Mouse (Mus musculus): Measurements from ENCODE around the gene Medag. TPM values are rescaled to one million over a fixed set of nuclear protein-coding genes. Genes with fewer than 3 reads are reported as not detected.

Medag gene
- total RNA-seq, 1 experiment: not detected

DNA sequence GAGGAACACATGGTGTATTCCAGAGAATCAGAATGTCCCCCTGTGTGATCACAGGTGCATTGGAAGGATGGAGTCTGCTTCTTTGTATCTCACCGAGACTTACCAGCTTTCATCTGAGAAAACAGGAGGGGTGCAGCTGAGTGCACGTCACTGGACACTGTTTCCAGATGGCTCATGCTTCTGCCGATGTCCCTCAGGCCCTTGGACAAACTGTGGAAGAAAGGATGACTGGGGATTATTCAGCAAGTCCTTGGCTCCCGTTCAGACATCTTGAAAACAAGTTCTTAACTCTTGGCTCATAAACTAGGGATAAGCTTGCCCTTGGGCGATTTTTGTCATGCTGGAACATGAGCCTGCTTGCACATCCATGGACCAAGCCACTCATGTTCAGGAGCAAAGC, 8.2 kb upstream of the Medag start:
- no peak for DNase-seq (ENCODE audit: low read depth, low spot score)
- Histone ChIP-seq H3K9me3 (ENCODE audit: control insufficient read depth, insufficient read depth, low read depth, low read length) (no peaks in the 10 kb centered on the region), H3K4me3 (ENCODE audit: insufficient read depth in 1 of 2, low read depth in 1 of 2, low read length in 2 of 2, poor library complexity in 1 of 2, severe bottlenecking in 1 of 2) (no peak overlapping the region), H3K36me3 (ENCODE audit: control insufficient read depth, insufficient read depth, low read length, poor library complexity, severe bottlenecking) (no peaks in the 10 kb centered on the region), H3K4me1 (ENCODE audit: control insufficient read depth in 2 of 2, insufficient read depth in 2 of 2, low read length in 2 of 2, poor library complexity in 1 of 2) (no peaks in the 10 kb centered on the region; a peak in 1 of 4 replicates), H3K27ac (ENCODE audit: insufficient read depth, low read depth, low read length, poor library complexity, severe bottlenecking) (no peak overlapping the region), H3K9ac (ENCODE audit: insufficient read depth, low read depth, low read length, poor library complexity, severe bottlenecking) (no peak overlapping the region)
- TF ChIP-seq ZC3H11A (IDR thresholded peaks at IDR 0.05; ENCODE audit: borderline replicate concordance, low read depth, low read length) (no peak), HCFC1 (IDR thresholded peaks at IDR 0.05; ENCODE audit: borderline replicate concordance, insufficient read depth, low read length) (no peak), MAFK (IDR thresholded peaks at IDR 0.05; ENCODE audit: insufficient read depth, low read depth, low read length) (no peak), ZNF384 (IDR thresholded peaks at IDR 0.05; ENCODE audit: low read depth, low read length) (no peak), CHD2 (IDR thresholded peaks at IDR 0.05; ENCODE audit: low read depth, low read length) (no peak)
- in situ Hi-C loops (cut with MboI; ENCODE audit: low sequenced_read_pairs in 2 of 2, unreplicated experiment in 2 of 2): no loop called here

DNA sequence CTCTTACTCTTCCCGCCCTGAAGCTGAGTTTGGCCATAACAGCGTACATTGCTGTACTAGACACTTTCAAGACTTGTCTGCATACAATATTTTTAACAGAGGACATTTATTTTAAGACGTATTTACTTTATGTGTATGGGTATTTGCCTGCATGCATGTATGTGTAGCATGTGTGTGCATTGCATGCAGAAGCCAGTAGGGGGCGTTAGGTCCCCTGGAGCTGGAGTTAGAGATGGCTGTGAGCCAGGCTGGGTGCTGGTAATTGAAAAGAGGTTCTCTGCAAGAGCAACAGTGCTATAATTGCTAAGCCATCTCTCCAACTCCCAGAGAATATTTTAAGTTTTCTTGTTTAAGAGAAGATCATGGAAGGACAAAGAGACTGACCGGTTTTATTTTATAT, 6.8 kb upstream of the Medag start:
- Histone ChIP-seq H3K27ac (ENCODE audit: insufficient read depth, low read depth, low read length, poor library complexity, severe bottlenecking) (no peak overlapping the region), H3K36me3 (ENCODE audit: control insufficient read depth, insufficient read depth, low read length, poor library complexity, severe bottlenecking) (no peaks in the 10 kb centered on the region), H3K9me3 (ENCODE audit: control insufficient read depth, insufficient read depth, low read depth, low read length) (no peaks in the 10 kb centered on the region), H3K9ac (ENCODE audit: insufficient read depth, low read depth, low read length, poor library complexity, severe bottlenecking) (no peak overlapping the region), H3K4me3 (ENCODE audit: insufficient read depth in 1 of 2, low read depth in 1 of 2, low read length in 2 of 2, poor library complexity in 1 of 2, severe bottlenecking in 1 of 2) (no peak overlapping the region), H3K4me1 (ENCODE audit: control insufficient read depth in 2 of 2, insufficient read depth in 2 of 2, low read length in 2 of 2, poor library complexity in 1 of 2) (no peaks in the 10 kb centered on the region; a peak in 1 of 4 replicates)
- DNase-seq (ENCODE audit: low read depth, low spot score): no peak
- in situ Hi-C loops (cut with MboI; ENCODE audit: low sequenced_read_pairs in 2 of 2, unreplicated experiment in 2 of 2): no loop called here
- TF ChIP-seq HCFC1 (IDR thresholded peaks at IDR 0.05; ENCODE audit: borderline replicate concordance, insufficient read depth, low read length) (no peak), MAFK (IDR thresholded peaks at IDR 0.05; ENCODE audit: insufficient read depth, low read depth, low read length) (no peak), ZNF384 (IDR thresholded peaks at IDR 0.05; ENCODE audit: low read depth, low read length) (no peak), CHD2 (IDR thresholded peaks at IDR 0.05; ENCODE audit: low read depth, low read length) (no peak), ZC3H11A (IDR thresholded peaks at IDR 0.05; ENCODE audit: borderline replicate concordance, low read depth, low read length) (no peak)

- Histone ChIP-seq H3K9me3 (ENCODE audit: control insufficient read depth, insufficient read depth, low read depth, low read length) (no peaks in the 10 kb centered on the region), H3K36me3 (ENCODE audit: control insufficient read depth, insufficient read depth, low read length, poor library complexity, severe bottlenecking) (no peaks in the 10 kb centered on the region), H3K9ac (ENCODE audit: insufficient read depth, low read depth, low read length, poor library complexity, severe bottlenecking) (no peak overlapping the region), H3K4me3 (ENCODE audit: insufficient read depth in 1 of 2, low read depth in 1 of 2, low read length in 2 of 2, poor library complexity in 1 of 2, severe bottlenecking in 1 of 2) (no peak overlapping the region), H3K4me1 (ENCODE audit: control insufficient read depth in 2 of 2, insufficient read depth in 2 of 2, low read length in 2 of 2, poor library complexity in 1 of 2) (no peaks in the 10 kb centered on the region; a peak in 1 of 4 replicates), H3K27ac (ENCODE audit: insufficient read depth, low read depth, low read length, poor library complexity, severe bottlenecking) (no peak overlapping the region)
- in situ Hi-C loops (cut with MboI; ENCODE audit: low sequenced_read_pairs in 2 of 2, unreplicated experiment in 2 of 2): no loop called here
- no peak for DNase-seq (ENCODE audit: low read depth, low spot score)
- no peak for TF ChIP-seq ZNF384 (IDR thresholded peaks at IDR 0.05; ENCODE audit: low read depth, low read length)
Measured at GRCm38 (mm10) chr5:149406791-149407276, 4.7 kb upstream of the Medag start.

DNA sequence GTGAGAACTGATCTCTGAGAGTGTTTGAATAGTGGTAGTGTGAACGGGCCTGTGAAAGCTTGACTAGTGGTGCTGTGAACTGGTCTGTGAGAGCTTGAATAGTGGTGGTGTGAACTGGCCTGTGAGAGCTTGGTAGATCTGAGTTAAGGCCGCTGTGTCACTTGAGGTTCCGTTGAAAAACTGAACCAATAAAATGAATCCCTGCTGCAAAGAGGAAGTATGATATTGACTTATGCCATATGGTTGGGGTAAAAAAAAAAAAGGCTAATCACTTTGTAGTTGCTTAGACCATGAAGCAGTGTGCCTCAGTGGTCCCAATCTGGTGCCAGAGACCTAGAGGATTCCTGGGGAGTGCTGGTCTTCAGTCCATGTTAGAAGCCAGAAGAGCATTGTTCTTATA, 2.0 kb upstream of the Medag start:
- Histone ChIP-seq H3K27ac (ENCODE audit: insufficient read depth, low read depth, low read length, poor library complexity, severe bottlenecking) (no peak overlapping the region), H3K4me1 (ENCODE audit: control insufficient read depth in 2 of 2, insufficient read depth in 2 of 2, low read length in 2 of 2, poor library complexity in 1 of 2) (peaks cover 0 to 2% of the 10 kb centered on the region in 2 experiments; a peak in 1 of 4 replicates), H3K9ac (ENCODE audit: insufficient read depth, low read depth, low read length, poor library complexity, severe bottlenecking) (no peak overlapping the region), H3K36me3 (ENCODE audit: control insufficient read depth, insufficient read depth, low read length, poor library complexity, severe bottlenecking) (no peaks in the 10 kb centered on the region), H3K9me3 (ENCODE audit: control insufficient read depth, insufficient read depth, low read depth, low read length) (no peaks in the 10 kb centered on the region), H3K4me3 (ENCODE audit: insufficient read depth in 1 of 2, low read depth in 1 of 2, low read length in 2 of 2, poor library complexity in 1 of 2, severe bottlenecking in 1 of 2) (no peak overlapping the region)
- DNase-seq (ENCODE audit: low read depth, low spot score): no peak
- no peak for TF ChIP-seq MAFK (IDR thresholded peaks at IDR 0.05; ENCODE audit: insufficient read depth, low read depth, low read length)
- no peak for TF ChIP-seq ZC3H11A (IDR thresholded peaks at IDR 0.05; ENCODE audit: borderline replicate concordance, low read depth, low read length)
- TF ChIP-seq HCFC1 (IDR thresholded peaks at IDR 0.05; ENCODE audit: borderline replicate concordance, insufficient read depth, low read length): no peak
- TF ChIP-seq CHD2 (IDR thresholded peaks at IDR 0.05; ENCODE audit: low read depth, low read length): no peak
- in situ Hi-C loops (cut with MboI; ENCODE audit: low sequenced_read_pairs in 2 of 2, unreplicated experiment in 2 of 2): no loop called here

DNA sequence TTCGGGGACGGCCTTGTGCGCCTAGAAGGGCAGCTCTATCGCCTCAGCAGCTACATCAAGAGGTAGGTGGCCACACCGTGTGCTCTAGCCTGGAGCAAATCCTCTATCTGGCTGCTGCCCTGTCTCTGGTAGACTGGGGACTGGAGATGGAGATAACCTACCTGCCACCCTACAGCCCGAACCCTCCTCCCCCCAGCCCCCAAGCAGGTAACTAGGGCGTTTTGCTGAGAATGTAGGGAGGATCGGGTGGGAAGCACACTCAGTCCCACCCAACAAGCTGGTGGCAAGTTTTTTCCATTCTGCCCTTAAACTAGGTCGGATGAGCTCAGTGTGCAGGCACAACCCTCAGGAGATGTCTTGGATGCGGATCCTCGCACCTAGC, 636 bp downstream of the Medag start:
- Histone ChIP-seq H3K36me3 (ENCODE audit: control insufficient read depth, insufficient read depth, low read length, poor library complexity, severe bottlenecking) (no peaks in the 10 kb centered on the region), H3K9ac (ENCODE audit: insufficient read depth, low read depth, low read length, poor library complexity, severe bottlenecking) (peak overlapping the region; percentile 40; the same call in 1 of the 2 replicates), H3K27ac (ENCODE audit: insufficient read depth, low read depth, low read length, poor library complexity, severe bottlenecking) (no peak overlapping the region), H3K4me3 (ENCODE audit: insufficient read depth in 1 of 2, low read depth in 1 of 2, low read length in 2 of 2, poor library complexity in 1 of 2, severe bottlenecking in 1 of 2) (peak overlapping the region; percentile 54 to 64; a peak in 3 of 4 replicates), H3K9me3 (ENCODE audit: control insufficient read depth, insufficient read depth, low read depth, low read length) (no peaks in the 10 kb centered on the region), H3K4me1 (ENCODE audit: control insufficient read depth in 2 of 2, insufficient read depth in 2 of 2, low read length in 2 of 2, poor library complexity in 1 of 2) (peaks cover 0 to 2% of the 10 kb centered on the region in 2 experiments; a peak in 1 of 4 replicates)
- no peak for DNase-seq (ENCODE audit: low read depth, low spot score)
- no peak for TF ChIP-seq MAFK (IDR thresholded peaks at IDR 0.05; ENCODE audit: insufficient read depth, low read depth, low read length)
- no peak for TF ChIP-seq ZNF384 (IDR thresholded peaks at IDR 0.05; ENCODE audit: low read depth, low read length)
- TF ChIP-seq CHD2 (IDR thresholded peaks at IDR 0.05; ENCODE audit: low read depth, low read length): no peak
- no peak for TF ChIP-seq HCFC1 (IDR thresholded peaks at IDR 0.05; ENCODE audit: borderline replicate concordance, insufficient read depth, low read length)
- TF ChIP-seq ZC3H11A (IDR thresholded peaks at IDR 0.05; ENCODE audit: borderline replicate concordance, low read depth, low read length): no peak
- in situ Hi-C loops (cut with MboI; ENCODE audit: low sequenced_read_pairs in 2 of 2, unreplicated experiment in 2 of 2): no loop called here

Measured in ES-E14 (cell line).